Mouse (Mus musculus) layer of hippocampus, adult 6 months (tissue): ENCODE results near the gene Dhx58. TPM values are rescaled to one million over a fixed set of nuclear protein-coding genes. Genes with fewer than 3 reads are reported as not detected.

Experiments
- long read RNA-seq, 2 experiments: library from polyadenylated mRNA; unstranded; transcript quantifications; one replicate each; pipeline ENCODE4 v2.0.0; 2019 to 2020
- polyA plus RNA-seq: library from polyadenylated mRNA; unstranded; fragments of <200 nt; fragmentation: Nextera tagmentation; gene quantifications from 2 replicates; pipeline ENCODE4 v1.2.3, GENCODE M21; 2021

Gene Dhx58
- 0.87 and 1.2 TPM in 2 replicates for polyA plus RNA-seq
- long read RNA-seq, experiment 1, partial matches to known transcripts, result 0 of 2 reads
- long read RNA-seq, experiment 1, other reads (novel, unspliced or antisense), result 1 of 2 reads
- long read RNA-seq, experiment 2, partial matches to known transcripts, result 6 of 6 reads
- long read RNA-seq, experiment 2, other reads (novel, unspliced or antisense), result 0 of 6 reads

GRCm38 (mm10) chr11:100703851-100704531 is at the start of gene Dhx58:
Gene Dhx58 (minus strand): TSS chr11:100704271.

GRCm38 (mm10) chr11:100738066-100738604 is 34.1 kb upstream of the Dhx58 start, which contains the start of gene Rab5c:
Gene Rab5c (minus strand): TSS chr11:100738215.

GRCm38 (mm10) chr11:100713735-100714533 is 9.9 kb upstream of the Dhx58 start, which contains the start of gene Hspb9:
Gene Hspb9 (plus strand): TSS chr11:100713850.

GRCm38 (mm10) chr11:100711783-100712615 is 7.9 kb upstream of the Dhx58 start, which contains the start of gene Kat2a:
Gene Kat2a (minus strand): TSS chr11:100712465.

GRCm38 (mm10) chr11:100692164-100692616 is 11.9 kb downstream of the Dhx58 start, which contains the start of gene Zfp385c:
Gene Zfp385c (minus strand): TSS chr11:100692455.

Other genes starting within 250 kb of the Dhx58 start
- 16.7 and 17.7 TPM in 2 replicates for gene Klhl11, start 231.5 kb downstream of the Dhx58 start, polyA plus RNA-seq
- gene Acly, start 176.3 kb downstream of the Dhx58 start, polyA plus RNA-seq, result 84.9 and 99.2 TPM in 2 replicates
- gene Ttc25, start 158.7 kb downstream of the Dhx58 start, polyA plus RNA-seq, result 0.93 and 1.8 TPM in 2 replicates
- 455 and 528 TPM in 2 replicates for gene Cnp, start 129.4 kb downstream of the Dhx58 start, polyA plus RNA-seq
- gene Nkiras2, start 85.0 kb downstream of the Dhx58 start, polyA plus RNA-seq, result 15.1 and 15.8 TPM in 2 replicates
- gene Dnajc7, start 84.1 kb downstream of the Dhx58 start, polyA plus RNA-seq, result 80.2 and 86.1 TPM in 2 replicates
- 0.10 and 0.11 TPM in 2 replicates for gene Zfp385c, start 11.8 kb downstream of the Dhx58 start, polyA plus RNA-seq
- gene Kat2a, start 8.2 kb upstream of the Dhx58 start, polyA plus RNA-seq, result 14.9 and 15.6 TPM in 2 replicates
- not detected in 2 replicates for gene Hspb9, start 9.6 kb upstream of the Dhx58 start, polyA plus RNA-seq
- gene Rab5c, start 33.9 kb upstream of the Dhx58 start, polyA plus RNA-seq, result 37.1 and 48.7 TPM in 2 replicates
- 0.14 and 0.23 TPM in 2 replicates for gene Kcnh4, start 55.7 kb upstream of the Dhx58 start, polyA plus RNA-seq
- gene Hcrt, start 58.7 kb upstream of the Dhx58 start, polyA plus RNA-seq, result not detected in 2 replicates
- gene Ghdc, start 66.7 kb upstream of the Dhx58 start, polyA plus RNA-seq, result 5.4 TPM in 2 replicates
- 3.4 and 3.5 TPM in 2 replicates for gene Stat5b, start 146.5 kb upstream of the Dhx58 start, polyA plus RNA-seq
- gene Stat5a, start 155.1 kb upstream of the Dhx58 start, polyA plus RNA-seq, result 1.3 and 1.7 TPM in 2 replicates
- gene Stat3, start 235.3 kb upstream of the Dhx58 start, polyA plus RNA-seq, result 22.6 and 24.9 TPM in 2 replicates